Mouse (Mus musculus): ENCODE measurements at regions not wholly inside any gene's neighbourhood (a gene's known extent, or its start where the extent isn't known, plus 50 kb on each side); places are given as distances from the start of the nearest gene placed in this dataset.

GRCm38 (mm10) chr13:107700268-107701139 lies 343.7 kb upstream of the Smim15 start:
- DNase-seq (ENCODE audit: low spot score) (no peak), ATAC-seq (ENCODE audit: insufficient read depth, low read depth) (peak; percentile 60)
- Histone ChIP-seq H3K27ac (ENCODE audit: low read depth) (no peak overlapping the region), H3K9me3 (replicated peaks; ENCODE audit: control insufficient read depth, low read length) (no peaks in the 10 kb centered on the region), H3K36me3 (replicated peaks; ENCODE audit: control insufficient read depth, insufficient read depth, low read length) (no peaks in the 10 kb centered on the region), H3K4me1 (ENCODE audit: control insufficient read depth, insufficient read depth) (no peaks in the 10 kb centered on the region), H3K4me2 (ENCODE audit: low read depth, low read length) (no peak overlapping the region), H3K4me3 (ENCODE audit: low read depth, low read length) (no peak overlapping the region), H3K9ac (replicated peaks; ENCODE audit: low read depth, low read length) (no peak overlapping the region), H3K27me3 (ENCODE audit: control insufficient read depth, insufficient read depth, low read length) (0 out of 2 replicates have a peak, but pooled peaks cover 3% of the 10 kb centered on the region)
- TF ChIP-seq CTCF (IDR thresholded peaks at IDR 0.05; ENCODE audit: low read depth) (no peak), EP300 (IDR thresholded peaks at IDR 0.05; ENCODE audit: low read depth) (no peak)
- WGBS, result 56% methylated on average over 10 of the region's 10 CpGs

GRCm38 (mm10) chr13:107699251-107699650 lies 345.0 kb upstream of the Smim15 start:
- Histone ChIP-seq H3K27me3 (ENCODE audit: control insufficient read depth, insufficient read depth, low read length) (0 out of 2 replicates have a peak, but pooled peaks cover 3% of the 10 kb centered on the region), H3K4me3 (ENCODE audit: low read depth, low read length) (no peak overlapping the region), H3K4me1 (ENCODE audit: control insufficient read depth, insufficient read depth) (no peaks in the 10 kb centered on the region), H3K9me3 (replicated peaks; ENCODE audit: control insufficient read depth, low read length) (no peaks in the 10 kb centered on the region), H3K9ac (replicated peaks; ENCODE audit: low read depth, low read length) (no peak overlapping the region), H3K36me3 (replicated peaks; ENCODE audit: control insufficient read depth, insufficient read depth, low read length) (no peaks in the 10 kb centered on the region), H3K4me2 (ENCODE audit: low read depth, low read length) (no peak overlapping the region), H3K27ac (ENCODE audit: low read depth) (no peak overlapping the region)
- DNase-seq (ENCODE audit: low spot score) (no peak), ATAC-seq (ENCODE audit: insufficient read depth, low read depth) (no peak)
- TF ChIP-seq EP300 (IDR thresholded peaks at IDR 0.05; ENCODE audit: low read depth) (no peak), CTCF (IDR thresholded peaks at IDR 0.05; ENCODE audit: low read depth) (no peak)
- WGBS, result 76% methylated on average over 5 of the region's 5 CpGs

DNA sequence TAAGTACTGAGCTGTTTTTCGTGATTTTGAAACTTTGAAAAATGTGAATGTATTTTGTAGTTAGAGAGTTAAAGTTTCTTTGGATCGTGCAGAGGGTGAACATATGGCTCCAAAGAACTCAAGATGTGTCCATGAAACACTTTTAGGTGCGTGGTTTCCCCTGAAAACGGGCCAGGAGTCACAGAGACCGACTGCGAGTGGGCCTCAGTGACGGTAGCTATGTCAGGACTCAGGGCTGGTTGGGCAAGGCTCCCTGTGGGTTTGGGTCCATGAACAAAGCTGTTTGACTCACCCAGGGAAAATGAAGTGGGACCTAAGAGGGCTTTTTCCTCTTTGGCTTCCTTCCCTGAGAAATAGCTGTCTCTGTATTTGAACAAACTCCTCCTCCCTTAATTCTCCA lies 345.9 kb upstream of the Smim15 start:
- H3K9me3 ChIP-seq (replicated peaks; ENCODE audit: control insufficient read depth, low read length), result no peaks in the 10 kb centered on the region
- DNase-seq (ENCODE audit: low spot score) (no peak), ATAC-seq (ENCODE audit: insufficient read depth, low read depth) (no peak)
- 0 out of 2 replicates have a peak, but pooled peaks cover 3% of the 10 kb centered on the region for H3K27me3 ChIP-seq (ENCODE audit: control insufficient read depth, insufficient read depth, low read length)
- 82% methylated on average over 7 of the region's 7 CpGs for WGBS
- H3K4me2 ChIP-seq (ENCODE audit: low read depth, low read length), result no peak overlapping the region
- H3K27ac ChIP-seq (ENCODE audit: low read depth), result no peak overlapping the region
- H3K4me1 ChIP-seq (ENCODE audit: control insufficient read depth, insufficient read depth), result no peaks in the 10 kb centered on the region
- H3K4me3 ChIP-seq (ENCODE audit: low read depth, low read length), result no peak overlapping the region
- H3K9ac ChIP-seq (replicated peaks; ENCODE audit: low read depth, low read length), result no peak overlapping the region
- H3K36me3 ChIP-seq (replicated peaks; ENCODE audit: control insufficient read depth, insufficient read depth, low read length), result no peaks in the 10 kb centered on the region
- no peak for TF ChIP-seq CTCF (IDR thresholded peaks at IDR 0.05; ENCODE audit: low read depth)
- TF ChIP-seq EP300 (IDR thresholded peaks at IDR 0.05; ENCODE audit: low read depth), result no peak

DNA sequence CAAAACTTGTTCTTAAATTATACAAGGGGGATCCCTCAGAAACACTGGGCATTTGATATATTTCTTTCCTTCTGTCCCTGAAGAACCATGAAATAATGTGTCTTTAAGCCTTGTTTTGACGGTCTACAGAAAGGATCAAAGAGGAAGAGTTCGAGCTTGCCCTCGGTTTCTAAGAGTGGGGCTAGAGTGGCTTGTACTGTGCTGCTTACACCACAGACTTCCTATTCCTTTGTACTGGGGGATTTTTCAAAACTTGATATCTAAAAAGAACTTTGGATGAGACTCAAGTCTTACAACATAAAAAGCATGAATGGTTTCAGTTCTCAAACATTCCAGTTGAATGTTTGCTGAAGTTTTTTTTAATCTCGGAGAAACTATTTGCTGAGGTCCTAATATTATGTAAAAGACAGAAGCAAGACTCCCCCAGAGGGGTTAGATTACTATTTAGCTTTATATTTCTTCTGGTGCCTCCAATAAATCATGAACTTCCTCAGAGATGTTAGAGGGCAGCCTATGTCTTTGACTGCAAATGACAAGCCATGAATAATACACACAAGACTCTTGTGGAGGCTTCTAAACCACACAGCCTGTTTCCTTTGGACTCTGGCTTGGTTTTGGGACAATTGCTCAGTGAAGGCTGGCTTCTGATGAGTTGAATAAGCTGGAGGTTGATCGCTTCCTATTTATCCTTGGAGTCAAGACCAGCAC lies 352.0 kb upstream of the Smim15 start:
- H3K4me3 ChIP-seq (ENCODE audit: low read depth, low read length), result no peak overlapping the region
- WGBS, result 66% methylated on average over 5 of the region's 5 CpGs
- TF ChIP-seq CTCF (IDR thresholded peaks at IDR 0.05; ENCODE audit: low read depth) (no peak), EP300 (IDR thresholded peaks at IDR 0.05; ENCODE audit: low read depth) (no peak)
- H3K4me1 ChIP-seq (ENCODE audit: control insufficient read depth, insufficient read depth), result 0 out of 2 replicates have a peak, but pooled peaks cover 8% of the 10 kb centered on the region
- DNase-seq (ENCODE audit: low spot score) (no peak), ATAC-seq (ENCODE audit: insufficient read depth, low read depth) (no peak)
- no peak overlapping the region for H3K4me2 ChIP-seq (ENCODE audit: low read depth, low read length)
- no peaks in the 10 kb centered on the region for H3K27me3 ChIP-seq (ENCODE audit: control insufficient read depth, insufficient read depth, low read length)
- no peak overlapping the region for H3K27ac ChIP-seq (ENCODE audit: low read depth)
- H3K36me3 ChIP-seq (replicated peaks; ENCODE audit: control insufficient read depth, insufficient read depth, low read length), result no peaks in the 10 kb centered on the region
- no peak overlapping the region for H3K9ac ChIP-seq (replicated peaks; ENCODE audit: low read depth, low read length)
- no peaks in the 10 kb centered on the region for H3K9me3 ChIP-seq (replicated peaks; ENCODE audit: control insufficient read depth, low read length)

DNA sequence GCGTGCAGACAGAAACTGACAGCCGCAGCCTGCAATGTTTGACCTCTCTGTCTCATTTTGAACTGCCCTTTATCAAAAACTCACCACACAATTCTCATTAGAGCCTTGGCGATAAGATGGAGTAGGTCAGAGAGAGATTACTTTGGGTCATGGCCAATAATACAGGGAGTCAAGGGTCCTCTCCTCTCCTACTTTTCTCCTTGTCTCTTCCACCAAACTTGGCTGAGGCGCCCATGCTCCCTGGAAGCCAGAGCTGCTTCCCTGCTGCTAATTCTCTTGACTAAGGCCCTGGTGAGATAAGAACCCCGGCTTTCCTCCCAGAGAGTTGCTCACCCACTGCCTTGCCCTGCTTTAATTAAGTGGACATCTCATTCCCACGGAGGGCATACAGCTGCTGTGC lies 355.3 kb upstream of the Smim15 start:
- Histone ChIP-seq H3K9ac (replicated peaks; ENCODE audit: low read depth, low read length) (no peak overlapping the region), H3K4me2 (ENCODE audit: low read depth, low read length) (no peak overlapping the region), H3K27ac (ENCODE audit: low read depth) (no peak overlapping the region), H3K4me1 (ENCODE audit: control insufficient read depth, insufficient read depth) (0 out of 2 replicates have a peak, but pooled peaks cover 8% of the 10 kb centered on the region), H3K36me3 (replicated peaks; ENCODE audit: control insufficient read depth, insufficient read depth, low read length) (no peaks in the 10 kb centered on the region), H3K4me3 (ENCODE audit: low read depth, low read length) (no peak overlapping the region), H3K27me3 (ENCODE audit: control insufficient read depth, insufficient read depth, low read length) (no peaks in the 10 kb centered on the region), H3K9me3 (replicated peaks; ENCODE audit: control insufficient read depth, low read length) (no peaks in the 10 kb centered on the region)
- TF ChIP-seq CTCF (IDR thresholded peaks at IDR 0.05; ENCODE audit: low read depth), result no peak
- TF ChIP-seq EP300 (IDR thresholded peaks at IDR 0.05; ENCODE audit: low read depth), result no peak
- ATAC-seq (ENCODE audit: insufficient read depth, low read depth), result no peak
- DNase-seq (ENCODE audit: low spot score), result no peak
- WGBS, result 21% methylated on average over 6 of the region's 6 CpGs
